Mouse (Mus musculus): ENCODE results near the gene Adam17.

- TF ChIP-seq POLR2A (IDR thresholded peaks at IDR 0.05; ENCODE audit: extremely low read depth, insufficient read depth, low read length) (no peak), CTCF (IDR thresholded peaks at IDR 0.05; ENCODE audit: extremely low read depth, insufficient read depth, low read length) (no peak)
Observed at GRCm38 (mm10) chr12:21324101-21324500, 49.3 kb downstream of the Adam17 start.

Measured in cortical plate, adult 2 months (tissue).